Mouse (Mus musculus) ES-Bruce4 (cell line): Measurements from ENCODE around the gene Ccdc88c.
A peak's percentile ranks its signal among the peaks of the same experiment; 100 is the strongest.

ENCODE experiments used
- CTCF ChIP-seq: IDR thresholded peaks from one replicate; pipeline ENCODE4 v1.8.1; 2011; ENCODE audit warnings: low read depth, low read length
- EP300 ChIP-seq: IDR thresholded peaks from 2 replicates; pipeline ENCODE4 v1.6.1; 2011; ENCODE audit warnings: low read depth, low read length; ENCODE audit not compliant: insufficient read depth
- POLR2A ChIP-seq: IDR thresholded peaks from one replicate; pipeline ENCODE4 v1.8.1; 2011; ENCODE audit warnings: low read length; ENCODE audit not compliant: insufficient read depth

DNA sequence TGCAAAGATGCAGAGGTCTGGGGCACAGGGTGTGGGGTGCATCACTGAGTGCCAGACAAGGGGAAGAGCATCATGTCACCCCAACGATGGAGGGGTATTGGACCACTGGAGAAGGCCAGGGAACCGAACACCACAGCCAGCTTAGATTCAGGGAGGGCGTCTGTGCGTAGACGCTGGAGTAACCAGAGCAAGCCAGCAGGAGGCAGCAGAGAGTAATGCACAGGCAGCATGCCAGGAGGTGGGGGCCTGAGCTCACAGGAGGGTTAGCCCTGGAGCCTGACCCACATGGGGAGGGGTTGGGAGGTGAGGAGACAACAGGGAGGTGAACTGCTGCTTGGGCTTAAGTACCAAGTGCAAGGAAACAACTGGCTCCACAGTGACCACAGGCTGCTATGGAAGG is 70.8 kb downstream of the Ccdc88c start:
- TF ChIP-seq CTCF = peak; percentile 99
- TF ChIP-seq POLR2A = no peak
- peak; percentile 60; the same call in 1 of the 2 replicates for TF ChIP-seq EP300
